Mouse (Mus musculus): ENCODE results near the gene Tnp2. TPM values are rescaled to one million over a fixed set of nuclear protein-coding genes. Genes with fewer than 3 reads are reported as not detected.

Gene Tnp2
- polyA plus RNA-seq (2015; fragmentation: Nextera tagmentation; extraction: Ambion mirVana) = not detected in 2 replicates

- Histone ChIP-seq H3K4me1 (replicated peaks) (peaks cover 31% of the 10 kb centered on the region), H3K9me3 (replicated peaks) (no peaks in the 10 kb centered on the region), H3K4me3 (replicated peaks) (no peak within 1 kb of the TSS), H3K4me2 (no peak within 1 kb of the TSS), H3K36me3 (replicated peaks) (no peaks in the 10 kb centered on the region), H3K27ac (replicated peaks) (no peak within 1 kb of the TSS), H3K9ac (no peak within 1 kb of the TSS), H3K27me3 (peaks cover 25% of the 10 kb centered on the region)
- no peak for ATAC-seq (ENCODE audit: insufficient read depth)
- WGBS (ENCODE audit: insufficient replicate concordance) = 44% methylated on average over 16 of the region's 16 CpGs
Measured at GRCm38 (mm10) chr16:10788271-10788670, at the start of gene Tnp2. TSS of gene Tnp2 (minus strand) at chr16:10788660.

DNA sequence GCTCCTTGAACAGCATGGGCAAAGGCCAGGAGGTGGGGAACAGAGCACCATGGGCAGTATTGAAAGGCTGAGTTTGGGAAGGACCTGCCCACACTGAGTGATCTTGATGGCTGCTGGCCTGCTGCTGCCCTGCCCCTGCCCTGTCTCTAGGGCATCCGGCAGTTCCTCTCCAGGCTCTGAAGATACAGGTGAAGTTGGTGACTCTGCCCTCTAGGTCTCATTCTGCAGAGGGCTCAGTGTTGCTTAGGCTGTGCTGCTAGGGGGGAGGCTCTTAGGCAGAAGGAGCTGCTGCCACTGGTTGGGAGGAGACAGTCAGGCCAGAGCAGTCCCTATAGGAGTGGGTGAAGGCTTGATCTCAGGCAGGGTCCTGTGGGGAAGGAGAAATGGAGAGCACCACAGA is 49.4 kb upstream of the Tnp2 start:
- H3K27me3 ChIP-seq = 0 out of 2 replicates have a peak, but pooled peaks cover 8% of the 10 kb centered on the region
- peaks cover 5% of the 10 kb centered on the region; the same call in 1 of the 2 replicates for H3K36me3 ChIP-seq (replicated peaks)
- peak overlapping the region; percentile 55 for H3K27ac ChIP-seq (replicated peaks)
- no peak overlapping the region; the same call in 1 of the 2 replicates for H3K4me2 ChIP-seq
- H3K9me3 ChIP-seq (replicated peaks) = no peaks in the 10 kb centered on the region
- no peak for ATAC-seq (ENCODE audit: insufficient read depth)
- WGBS (ENCODE audit: insufficient replicate concordance) = 59% methylated on average over 1 of the region's 1 CpGs
- H3K4me1 ChIP-seq (replicated peaks) = peaks cover 52% of the 10 kb centered on the region
- H3K4me3 ChIP-seq (replicated peaks) = no peak overlapping the region
- no peak overlapping the region for H3K9ac ChIP-seq

DNA sequence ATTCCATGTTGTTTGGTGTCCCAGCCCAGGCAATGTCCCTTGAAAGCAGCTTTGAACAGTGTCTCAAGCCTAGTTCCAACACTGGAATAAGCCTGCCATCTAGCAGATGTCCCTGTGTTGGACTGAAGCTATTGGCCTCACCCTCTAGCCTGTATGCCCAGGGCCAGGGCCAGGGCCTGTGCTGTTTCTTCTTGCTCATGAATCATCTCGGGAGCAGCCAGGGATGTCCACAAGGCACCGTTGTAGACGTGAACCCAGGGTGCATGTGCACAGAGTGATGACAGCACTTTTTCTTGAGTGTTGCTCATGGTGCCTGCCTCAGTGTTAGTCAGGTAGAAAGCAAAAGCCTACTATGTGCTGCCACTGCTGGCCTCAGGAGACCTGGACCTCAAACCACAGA is 48.8 kb upstream of the Tnp2 start:
- Histone ChIP-seq H3K9me3 (replicated peaks) (no peaks in the 10 kb centered on the region), H3K9ac (no peak overlapping the region), H3K4me3 (replicated peaks) (no peak overlapping the region), H3K4me2 (no peak overlapping the region), H3K36me3 (replicated peaks) (peaks cover 5% of the 10 kb centered on the region; the same call in 1 of the 2 replicates), H3K27me3 (0 out of 2 replicates have a peak, but pooled peaks cover 8% of the 10 kb centered on the region), H3K27ac (replicated peaks) (no peak overlapping the region), H3K4me1 (replicated peaks) (peaks cover 52% of the 10 kb centered on the region)
- WGBS (ENCODE audit: insufficient replicate concordance) = 72% methylated on average over 3 of the region's 3 CpGs
- ATAC-seq (ENCODE audit: insufficient read depth) = no peak

- Histone ChIP-seq H3K4me3 (replicated peaks) (no peak overlapping the region), H3K4me1 (replicated peaks) (peaks cover 52% of the 10 kb centered on the region), H3K36me3 (replicated peaks) (peaks cover 5% of the 10 kb centered on the region; the same call in 1 of the 2 replicates), H3K4me2 (0 out of 2 replicates have a peak overlapping the region, but pooled peaks have one; percentile 99), H3K27me3 (0 out of 2 replicates have a peak, but pooled peaks cover 8% of the 10 kb centered on the region), H3K27ac (replicated peaks) (no peak overlapping the region), H3K9me3 (replicated peaks) (no peaks in the 10 kb centered on the region), H3K9ac (no peak overlapping the region)
- no peak for ATAC-seq (ENCODE audit: insufficient read depth)
- 76% methylated on average over 3 of the region's 3 CpGs for WGBS (ENCODE audit: insufficient replicate concordance)
Measured at GRCm38 (mm10) chr16:10836388-10836787, 47.9 kb upstream of the Tnp2 start.

DNA sequence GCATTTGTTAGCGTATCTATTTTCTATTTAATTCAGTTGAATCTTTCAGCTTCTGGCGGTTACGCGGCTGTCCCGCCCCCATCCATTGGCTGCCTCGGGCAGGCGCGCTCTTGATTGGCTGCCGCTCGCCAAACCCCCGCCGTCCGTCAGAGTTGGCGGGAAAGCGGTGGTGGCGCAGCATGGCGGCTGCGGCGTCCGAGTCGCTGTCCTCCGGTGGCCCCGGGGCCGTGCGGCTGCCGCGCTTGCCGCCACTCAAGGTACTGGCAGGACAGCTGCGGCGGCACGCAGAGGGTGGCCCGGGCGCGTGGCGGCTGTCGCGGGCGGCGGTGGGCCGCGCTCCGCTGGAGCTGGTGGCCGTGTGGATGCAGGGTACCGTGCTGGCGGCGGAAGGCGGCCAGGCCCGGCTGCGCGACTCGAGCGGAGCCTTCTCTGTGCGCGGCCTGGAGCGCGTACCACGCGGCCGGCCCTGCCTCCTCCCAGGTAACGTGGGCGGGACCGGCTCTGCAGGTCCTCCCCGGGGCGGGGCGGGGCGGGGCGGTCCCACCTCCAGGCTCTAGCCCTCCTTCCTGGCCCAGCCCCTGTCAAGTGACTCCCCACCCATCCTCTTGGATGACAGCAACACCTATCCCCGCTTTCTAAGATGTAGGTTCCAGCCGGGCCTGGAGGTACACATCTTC is 46.6 kb upstream of the Tnp2 start, which contains the start of gene Rmi2:
Gene Rmi2 (plus strand): TSS at position 149 of the 677 bp plus-strand sequence.
- Histone ChIP-seq H3K27ac (replicated peaks) (peak within 1 kb of the TSS; percentile 87), H3K9me3 (replicated peaks) (no peaks in the 10 kb centered on the region), H3K27me3 (0 out of 2 replicates have a peak, but pooled peaks cover 8% of the 10 kb centered on the region), H3K9ac (peak within 1 kb of the TSS; percentile 76), H3K4me1 (replicated peaks) (peaks cover 52% of the 10 kb centered on the region), H3K36me3 (replicated peaks) (peaks cover under 1% of the 10 kb centered on the region; the same call in 1 of the 2 replicates), H3K4me3 (replicated peaks) (peak within 1 kb of the TSS; percentile 90), H3K4me2 (peak within 1 kb of the TSS; percentile 99)
- peak; percentile 95 for ATAC-seq (ENCODE audit: insufficient read depth)
- WGBS (ENCODE audit: insufficient replicate concordance) = under 1% methylated on average over 69 of the region's 69 CpGs

DNA sequence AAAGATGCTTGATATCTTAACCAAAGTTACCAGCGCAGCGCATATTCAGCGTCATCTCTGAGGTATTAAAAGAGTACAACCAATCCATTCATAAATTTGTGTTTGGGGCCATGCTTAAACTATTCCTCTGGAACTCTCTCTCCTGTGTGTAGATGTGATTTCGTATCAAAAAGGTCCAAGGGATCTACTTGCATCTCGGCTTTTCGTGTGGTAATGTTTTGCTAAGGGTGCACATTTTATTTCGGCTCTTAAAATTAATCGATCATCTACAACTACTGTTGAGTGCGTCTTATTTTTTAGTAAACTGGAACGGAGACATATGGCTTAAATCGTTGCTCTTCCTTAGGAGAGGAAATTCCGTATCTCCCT is 46.1 kb upstream of the Tnp2 start:
- peak overlapping the region; percentile 99 for H3K4me2 ChIP-seq
- ATAC-seq (ENCODE audit: insufficient read depth) = no peak
- H3K9me3 ChIP-seq (replicated peaks) = no peaks in the 10 kb centered on the region
- H3K4me1 ChIP-seq (replicated peaks) = peaks cover 49% of the 10 kb centered on the region
- no peaks in the 10 kb centered on the region for H3K36me3 ChIP-seq (replicated peaks)
- peak overlapping the region; percentile 76 for H3K9ac ChIP-seq
- 8% methylated on average over 12 of the region's 12 CpGs for WGBS (ENCODE audit: insufficient replicate concordance)
- H3K27me3 ChIP-seq = 0 out of 2 replicates have a peak, but pooled peaks cover 8% of the 10 kb centered on the region
- H3K4me3 ChIP-seq (replicated peaks) = peak overlapping the region; percentile 90
- H3K27ac ChIP-seq (replicated peaks) = no peak overlapping the region

DNA sequence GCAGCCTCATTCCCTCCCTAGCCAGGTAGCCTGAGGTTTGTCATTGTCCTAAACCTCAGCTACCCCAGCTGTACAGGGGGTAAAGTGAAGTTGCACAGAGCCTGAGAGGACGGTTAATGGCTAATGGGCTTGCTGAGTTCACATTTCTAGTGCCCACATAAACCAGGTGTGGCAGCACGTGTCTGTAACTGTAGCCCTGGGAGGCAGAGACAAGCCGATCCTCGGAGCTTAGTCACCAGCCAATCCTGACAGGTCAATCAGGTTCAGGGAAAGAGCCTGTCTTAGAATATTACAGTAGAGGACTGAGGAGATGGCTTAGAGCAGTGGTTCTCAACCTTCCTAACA is 40.0 kb upstream of the Tnp2 start:
- Histone ChIP-seq H3K27me3 (0 out of 2 replicates have a peak, but pooled peaks cover 7% of the 10 kb centered on the region), H3K27ac (replicated peaks) (no peak overlapping the region), H3K9ac (no peak overlapping the region), H3K4me2 (no peak overlapping the region), H3K9me3 (replicated peaks) (no peaks in the 10 kb centered on the region), H3K36me3 (replicated peaks) (no peaks in the 10 kb centered on the region), H3K4me3 (replicated peaks) (no peak overlapping the region), H3K4me1 (replicated peaks) (no peaks in the 10 kb centered on the region)
- WGBS (ENCODE audit: insufficient replicate concordance) = 66% methylated on average over 4 of the region's 4 CpGs
- ATAC-seq (ENCODE audit: insufficient read depth) = no peak

GRCm38 (mm10) chr16:10827766-10828460 is 39.5 kb upstream of the Tnp2 start:
- no peaks in the 10 kb centered on the region for H3K9me3 ChIP-seq (replicated peaks)
- 56% methylated on average over 7 of the region's 7 CpGs for WGBS (ENCODE audit: insufficient replicate concordance)
- H3K27me3 ChIP-seq = 0 out of 2 replicates have a peak, but pooled peaks cover 7% of the 10 kb centered on the region
- no peak overlapping the region for H3K4me3 ChIP-seq (replicated peaks)
- ATAC-seq (ENCODE audit: insufficient read depth) = no peak
- H3K4me1 ChIP-seq (replicated peaks) = no peaks in the 10 kb centered on the region
- H3K4me2 ChIP-seq = no peak overlapping the region
- no peak overlapping the region for H3K27ac ChIP-seq (replicated peaks)
- no peaks in the 10 kb centered on the region for H3K36me3 ChIP-seq (replicated peaks)
- no peak overlapping the region for H3K9ac ChIP-seq

DNA sequence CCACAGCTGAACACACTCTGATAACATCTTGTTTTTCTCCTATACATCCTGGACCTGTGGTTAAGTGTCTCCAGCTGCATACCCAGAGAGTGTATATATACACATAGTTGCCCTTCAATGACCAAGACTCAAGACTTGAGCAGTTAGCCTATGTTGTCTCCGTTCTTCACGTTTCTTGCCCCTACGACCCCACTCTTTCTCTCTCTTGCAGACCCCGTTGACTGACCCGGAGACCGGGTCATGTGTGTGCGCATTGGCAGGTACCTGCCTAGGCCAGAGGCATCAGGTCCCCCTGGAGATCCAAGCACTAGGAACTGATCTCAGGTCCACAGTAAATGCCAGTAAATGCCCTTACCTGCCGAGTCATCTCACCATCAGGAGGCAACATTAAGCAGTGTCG is 38.8 kb upstream of the Tnp2 start:
- Histone ChIP-seq H3K27me3 (0 out of 2 replicates have a peak, but pooled peaks cover 7% of the 10 kb centered on the region), H3K4me3 (replicated peaks) (no peak overlapping the region), H3K4me2 (no peak overlapping the region), H3K36me3 (replicated peaks) (no peaks in the 10 kb centered on the region), H3K27ac (replicated peaks) (no peak overlapping the region), H3K9me3 (replicated peaks) (no peaks in the 10 kb centered on the region), H3K9ac (no peak overlapping the region), H3K4me1 (replicated peaks) (no peaks in the 10 kb centered on the region)
- no peak for ATAC-seq (ENCODE audit: insufficient read depth)
- WGBS (ENCODE audit: insufficient replicate concordance) = 64% methylated on average over 9 of the region's 9 CpGs

- Histone ChIP-seq H3K36me3 (replicated peaks) (no peaks in the 10 kb centered on the region), H3K4me1 (replicated peaks) (no peaks in the 10 kb centered on the region), H3K9me3 (replicated peaks) (no peaks in the 10 kb centered on the region), H3K9ac (no peak overlapping the region), H3K4me3 (replicated peaks) (no peak overlapping the region), H3K4me2 (no peak overlapping the region), H3K27ac (replicated peaks) (no peak overlapping the region), H3K27me3 (peaks cover 7% of the 10 kb centered on the region; the same call in 1 of the 2 replicates)
- WGBS (ENCODE audit: insufficient replicate concordance) = 69% methylated on average over 4 of the region's 4 CpGs
- no peak for ATAC-seq (ENCODE audit: insufficient read depth)
Measured at GRCm38 (mm10) chr16:10825840-10826239, 37.4 kb upstream of the Tnp2 start.

DNA sequence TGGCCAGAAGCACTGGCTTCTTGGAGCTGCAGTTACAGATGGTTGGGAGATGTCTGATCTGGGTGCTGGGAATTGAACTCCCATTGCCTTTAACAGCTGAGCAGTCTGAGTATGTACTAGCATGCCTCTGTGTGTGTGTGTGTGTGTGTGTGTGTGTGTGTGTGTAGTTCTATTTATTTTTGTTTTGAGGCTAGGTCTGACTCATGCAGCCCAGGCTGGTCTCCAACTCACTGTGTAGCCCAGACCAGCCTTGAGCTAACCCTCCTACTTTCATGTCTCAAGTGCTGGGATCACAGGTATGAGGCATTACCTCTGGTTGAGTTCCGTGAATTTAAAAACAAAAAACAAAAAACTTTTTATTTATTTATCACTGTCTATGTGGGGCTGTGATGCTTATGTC is 36.1 kb upstream of the Tnp2 start:
- no peak overlapping the region for H3K4me2 ChIP-seq
- H3K27me3 ChIP-seq = peaks cover 7% of the 10 kb centered on the region; the same call in 1 of the 2 replicates
- H3K27ac ChIP-seq (replicated peaks) = no peak overlapping the region
- no peaks in the 10 kb centered on the region for H3K4me1 ChIP-seq (replicated peaks)
- no peaks in the 10 kb centered on the region for H3K9me3 ChIP-seq (replicated peaks)
- H3K4me3 ChIP-seq (replicated peaks) = no peak overlapping the region
- no peak for ATAC-seq (ENCODE audit: insufficient read depth)
- H3K9ac ChIP-seq = no peak overlapping the region
- WGBS (ENCODE audit: insufficient replicate concordance) = 54% methylated on average over 1 of the region's 1 CpGs
- no peaks in the 10 kb centered on the region for H3K36me3 ChIP-seq (replicated peaks)
